Mouse (Mus musculus) hindbrain, embryonic 11.5 days (tissue): ENCODE data around the gene Grik3. TPM values are rescaled to one million over a fixed set of nuclear protein-coding genes. Genes with fewer than 3 reads are reported as not detected.

Experiments used
- ATAC-seq: fragments of 200-750 bp; cut with Nextera tagmentation; 2 replicates; pipeline ENCODE4 v1.8.0; 2017; ENCODE audit warnings: mild to moderate bottlenecking, moderate TSS enrichment, moderate library complexity; ENCODE audit not compliant: low FRiP score
- DNase-seq: peaks from one replicate; pipeline ENCODE4 v3.0.0-alpha.2; 2015; ENCODE audit warnings: low spot score
- H3K27ac ChIP-seq: fragments of 300-500 bp; sonication (generic); 2 replicates; pipeline ENCODE4 v1.5.1; 2014; ENCODE audit warnings: mild to moderate bottlenecking, low read depth, low read length
- H3K27me3 ChIP-seq: fragments of 300-500 bp; sonication (generic); 2 replicates; pipeline ENCODE4 v1.6.1; 2014; ENCODE audit warnings: mild to moderate bottlenecking, low read length, moderate library complexity, mixed read lengths; ENCODE audit not compliant: control insufficient read depth, insufficient read depth
- H3K36me3 ChIP-seq: fragments of 300-500 bp; sonication (generic); 2 replicates; pipeline ENCODE4 v1.6.1; 2014; ENCODE audit warnings: mild to moderate bottlenecking, low read length, moderate library complexity, mixed read lengths; ENCODE audit not compliant: control insufficient read depth, insufficient read depth
- H3K4me1 ChIP-seq: fragments of 300-500 bp; sonication (generic); replicated peaks from 2 replicates; pipeline ENCODE4 v1.6.1; 2014; ENCODE audit warnings: low read length, mixed read lengths; ENCODE audit not compliant: control insufficient read depth, insufficient read depth
- H3K4me2 ChIP-seq: fragments of 300-500 bp; sonication (generic); replicated peaks from 2 replicates; pipeline ENCODE4 v1.6.1; 2014; ENCODE audit warnings: mild to moderate bottlenecking, low read depth, low read length
- H3K4me3 ChIP-seq: fragments of 300-500 bp; sonication (generic); 2 replicates; pipeline ENCODE4 v1.5.1; 2014; ENCODE audit warnings: low read depth, low read length
- H3K9ac ChIP-seq: fragments of 300-500 bp; sonication (generic); 2 replicates; pipeline ENCODE4 v1.6.1; 2014; ENCODE audit warnings: low read depth, low read length
- H3K9me3 ChIP-seq: fragments of 300-500 bp; sonication (generic); 2 replicates; pipeline ENCODE4 v1.6.1; 2016; ENCODE audit warnings: low read length; ENCODE audit not compliant: control insufficient read depth
- WGBS: fragments of 180-500 bp; shearing (Covaris S2); extraction: QIAGEN DNeasy Blood & Tissue Kit; methylation state at CpG from one replicate; pipeline ENCODE4 v1.1.7; 2014; 5-methylcytosine and 5-hydroxymethylcytosine counted together
- polyA plus RNA-seq: library from polyadenylated mRNA; unstranded; fragments of >200 nt; fragmentation: Nextera tagmentation; extraction: Ambion mirVana; gene quantifications from 2 replicates; pipeline ENCODE4 v1.2.1, GENCODE M21; 2014

Gene Grik3
- polyA plus RNA-seq, 1 experiment from 2014 or later = 2.9 TPM

DNA sequence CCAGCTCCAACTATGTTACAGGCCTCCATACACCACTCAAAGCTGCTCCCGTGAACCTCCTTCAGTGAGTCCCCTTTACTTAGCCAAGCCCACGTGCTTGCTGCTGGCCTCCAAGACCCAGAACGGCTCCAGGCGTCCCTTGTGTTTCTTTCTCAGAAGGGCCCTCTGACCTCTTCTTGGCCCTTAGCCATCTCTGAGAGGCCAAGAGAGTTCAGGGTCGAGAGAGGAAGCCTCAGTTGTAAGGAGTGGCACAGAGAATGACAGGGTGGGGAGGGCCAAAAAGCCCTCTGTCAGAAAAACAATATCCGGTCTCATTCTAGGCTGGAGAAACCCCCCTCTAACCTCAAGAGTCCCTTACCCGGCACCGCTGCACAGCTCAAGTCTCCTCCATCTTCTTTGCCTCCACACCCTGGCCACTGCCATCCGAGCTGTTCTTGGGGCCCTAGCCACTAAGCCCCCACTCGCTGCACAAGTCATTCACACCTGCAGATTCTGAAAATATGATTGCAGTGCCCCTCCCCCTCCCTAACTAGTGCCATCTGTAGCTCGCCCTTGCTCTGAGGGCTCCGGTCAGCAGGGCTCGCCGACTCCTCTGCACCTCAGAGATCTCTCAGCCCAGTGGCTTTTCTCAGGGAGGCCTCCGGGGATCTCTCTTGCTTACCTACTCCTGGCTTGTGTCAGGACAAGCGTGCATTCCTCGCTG, 73.7 kb downstream of the Grik3 start:
- Histone ChIP-seq H3K27me3 (no peaks in the 10 kb centered on the region), H3K27ac (no peak overlapping the region), H3K9me3 (no peaks in the 10 kb centered on the region), H3K4me1 (no peaks in the 10 kb centered on the region; the same call in 1 of the 2 replicates), H3K9ac (no peak overlapping the region), H3K4me3 (no peak overlapping the region), H3K4me2 (no peak overlapping the region), H3K36me3 (no peaks in the 10 kb centered on the region)
- 41% methylated on average over 17 of the region's 17 CpGs for WGBS
- no peak for DNase-seq
- no peak for ATAC-seq

DNA sequence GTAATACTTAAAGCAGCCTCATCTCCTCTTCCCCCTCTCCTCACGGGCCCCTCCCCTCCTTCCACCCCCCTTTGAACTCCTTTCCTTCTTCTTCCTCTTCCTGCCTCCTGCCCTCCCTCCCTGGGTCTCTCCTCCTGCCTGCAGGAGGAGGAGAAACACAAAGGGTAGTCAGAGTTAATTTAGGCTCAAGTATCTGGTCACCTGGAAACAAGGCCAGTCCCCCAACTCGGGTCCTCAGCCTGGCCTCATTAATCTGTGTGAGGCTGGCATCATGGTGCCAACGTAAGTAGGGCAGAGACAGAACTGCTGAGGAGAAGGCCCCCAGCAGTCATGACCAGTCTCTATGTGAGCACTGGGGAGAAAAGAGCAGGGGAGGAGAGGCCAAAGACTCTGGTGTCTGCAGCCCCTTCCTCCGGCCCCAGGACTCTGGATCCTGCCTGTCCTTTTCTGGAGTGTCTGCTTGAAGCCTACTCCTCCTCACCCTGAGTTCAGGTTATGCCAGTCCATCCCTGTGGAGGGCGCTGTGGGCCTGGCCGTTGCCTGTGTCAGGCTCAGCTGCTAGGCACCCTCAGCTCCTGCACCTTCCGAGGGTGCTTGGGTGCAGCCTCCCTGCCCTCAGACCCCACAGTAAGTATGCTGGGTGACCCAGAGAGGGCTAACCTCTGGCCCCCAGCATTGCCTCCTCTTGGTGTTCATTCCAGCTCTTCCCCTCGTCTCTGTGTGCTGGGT, 75.4 kb downstream of the Grik3 start:
- 0 out of 2 replicates have a peak, but pooled peaks have one; percentile 25 for ATAC-seq
- Histone ChIP-seq H3K4me3 (no peak overlapping the region), H3K4me2 (no peak overlapping the region), H3K36me3 (no peaks in the 10 kb centered on the region), H3K27me3 (no peaks in the 10 kb centered on the region), H3K4me1 (no peaks in the 10 kb centered on the region; the same call in 1 of the 2 replicates), H3K27ac (no peak overlapping the region), H3K9me3 (no peaks in the 10 kb centered on the region), H3K9ac (no peak overlapping the region)
- WGBS = 45% methylated on average over 8 of the region's 8 CpGs
- DNase-seq = no peak

DNA sequence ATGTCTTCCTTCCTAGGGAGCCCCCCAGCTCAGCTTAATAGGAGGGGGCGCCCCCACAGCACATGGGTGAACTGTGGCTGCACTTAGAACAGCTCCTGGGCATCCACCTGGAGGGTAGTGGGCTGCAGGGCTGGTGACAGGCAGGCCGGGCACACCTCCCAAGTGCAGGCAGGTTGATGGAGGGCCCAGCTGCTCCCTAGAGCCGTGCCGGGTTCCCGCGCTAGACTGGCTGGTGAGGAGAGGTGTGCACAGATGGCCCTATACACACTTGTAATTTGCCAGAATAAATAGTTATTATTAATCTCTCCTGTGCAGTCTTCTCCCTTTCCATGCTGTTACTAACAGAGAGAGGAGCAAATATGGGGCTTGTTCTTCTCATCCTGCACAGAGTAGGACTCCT, 77.7 kb downstream of the Grik3 start:
- ATAC-seq = no peak
- Histone ChIP-seq H3K9ac (no peak overlapping the region), H3K27me3 (no peaks in the 10 kb centered on the region), H3K4me2 (no peak overlapping the region), H3K27ac (no peak overlapping the region), H3K4me1 (peaks cover 13% of the 10 kb centered on the region), H3K36me3 (no peaks in the 10 kb centered on the region), H3K9me3 (no peaks in the 10 kb centered on the region), H3K4me3 (no peak overlapping the region)
- DNase-seq = no peak
- WGBS = 85% methylated on average over 6 of the region's 6 CpGs

GRCm38 (mm10) chr4:125571651-125572311, 81.3 kb downstream of the Grik3 start:
- Histone ChIP-seq H3K4me1 (peaks cover 13% of the 10 kb centered on the region), H3K36me3 (no peaks in the 10 kb centered on the region), H3K4me3 (no peak overlapping the region), H3K27ac (no peak overlapping the region), H3K27me3 (0 out of 2 replicates have a peak, but pooled peaks cover 2% of the 10 kb centered on the region), H3K9ac (no peak overlapping the region), H3K9me3 (no peaks in the 10 kb centered on the region), H3K4me2 (no peak overlapping the region)
- no peak for DNase-seq
- ATAC-seq = no peak
- WGBS = 38% methylated on average over 12 of the region's 12 CpGs

DNA sequence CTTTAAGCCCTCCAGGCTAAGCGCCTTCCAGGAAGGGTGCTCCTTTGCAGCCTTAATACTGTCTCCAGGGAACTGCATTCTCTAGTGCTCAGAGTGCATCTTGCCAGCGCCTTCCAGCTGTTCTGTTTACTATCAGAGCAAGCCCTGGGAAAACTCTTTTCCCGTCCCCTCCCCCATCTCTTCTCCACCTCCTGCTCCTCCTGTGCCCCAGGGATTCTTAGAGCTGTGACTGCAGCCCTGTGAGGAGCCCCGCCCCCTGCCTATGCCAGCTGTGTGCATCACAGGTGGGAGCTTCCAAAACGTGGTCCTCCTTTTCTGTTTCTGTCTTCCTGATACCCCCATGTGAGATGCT, 81.8 kb downstream of the Grik3 start:
- H3K4me3 ChIP-seq = no peak overlapping the region
- H3K9ac ChIP-seq = no peak overlapping the region
- H3K36me3 ChIP-seq = no peaks in the 10 kb centered on the region
- H3K27ac ChIP-seq = no peak overlapping the region
- WGBS = 9% methylated on average over 5 of the region's 5 CpGs
- H3K27me3 ChIP-seq = 0 out of 2 replicates have a peak, but pooled peaks cover 2% of the 10 kb centered on the region
- no peak for ATAC-seq
- H3K4me2 ChIP-seq = no peak overlapping the region
- H3K4me1 ChIP-seq = peaks cover 13% of the 10 kb centered on the region
- no peaks in the 10 kb centered on the region for H3K9me3 ChIP-seq
- no peak for DNase-seq

GRCm38 (mm10) chr4:125573000-125573399, 82.5 kb downstream of the Grik3 start:
- H3K4me2 ChIP-seq = no peak overlapping the region
- ATAC-seq (no peak), DNase-seq (no peak)
- H3K27me3 ChIP-seq = 0 out of 2 replicates have a peak, but pooled peaks cover 2% of the 10 kb centered on the region
- WGBS = 37% methylated on average over 5 of the region's 5 CpGs
- no peaks in the 10 kb centered on the region for H3K9me3 ChIP-seq
- H3K9ac ChIP-seq = no peak overlapping the region
- no peak overlapping the region for H3K27ac ChIP-seq
- H3K36me3 ChIP-seq = no peaks in the 10 kb centered on the region
- H3K4me1 ChIP-seq = peaks cover 13% of the 10 kb centered on the region
- no peak overlapping the region for H3K4me3 ChIP-seq

GRCm38 (mm10) chr4:125573951-125574675, 83.6 kb downstream of the Grik3 start:
- DNase-seq (no peak), ATAC-seq (no peak)
- Histone ChIP-seq H3K27me3 (0 out of 2 replicates have a peak, but pooled peaks cover 2% of the 10 kb centered on the region), H3K4me3 (no peak overlapping the region), H3K4me2 (no peak overlapping the region), H3K4me1 (peaks cover 13% of the 10 kb centered on the region), H3K36me3 (no peaks in the 10 kb centered on the region), H3K9me3 (no peaks in the 10 kb centered on the region), H3K27ac (no peak overlapping the region), H3K9ac (no peak overlapping the region)
- 31% methylated on average over 11 of the region's 11 CpGs for WGBS

DNA sequence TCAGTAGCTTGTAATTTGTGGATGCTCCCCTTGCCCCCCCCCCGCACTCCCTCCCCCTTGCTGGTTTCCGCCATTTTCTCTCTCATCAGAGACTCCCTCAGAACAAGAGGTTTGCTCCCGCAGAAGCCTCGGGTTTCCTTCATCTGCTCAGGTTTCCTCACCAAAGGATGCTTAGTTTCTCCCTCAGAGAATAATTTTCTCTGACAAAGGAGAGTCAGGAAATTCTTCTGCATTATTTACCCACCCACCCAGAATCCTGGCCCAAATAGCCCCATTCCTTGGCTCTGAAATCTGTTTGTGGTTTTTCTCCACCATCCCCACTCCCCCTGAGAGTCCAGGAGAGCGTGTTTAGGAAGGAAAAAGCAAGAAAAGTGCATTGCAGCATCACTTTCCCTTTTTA, 89.8 kb downstream of the Grik3 start:
- H3K9me3 ChIP-seq = no peaks in the 10 kb centered on the region
- WGBS = 33% methylated on average over 5 of the region's 5 CpGs
- H3K4me3 ChIP-seq = no peak overlapping the region
- no peaks in the 10 kb centered on the region for H3K27me3 ChIP-seq
- H3K4me1 ChIP-seq = no peaks in the 10 kb centered on the region
- H3K9ac ChIP-seq = no peak overlapping the region
- no peak for ATAC-seq
- no peak for DNase-seq
- H3K4me2 ChIP-seq = no peak overlapping the region
- H3K27ac ChIP-seq = no peak overlapping the region
- H3K36me3 ChIP-seq = no peaks in the 10 kb centered on the region
